Mouse (Mus musculus): ENCODE data around the gene Dnm3.
A peak's percentile ranks its signal among the peaks of the same experiment; 100 is the strongest.

Gene Dnm3

GRCm38 (mm10) chr1:162209487-162210149, 268.2 kb downstream of the Dnm3 start:
- DNase-seq (ENCODE audit: low spot score) = no peak

DNA sequence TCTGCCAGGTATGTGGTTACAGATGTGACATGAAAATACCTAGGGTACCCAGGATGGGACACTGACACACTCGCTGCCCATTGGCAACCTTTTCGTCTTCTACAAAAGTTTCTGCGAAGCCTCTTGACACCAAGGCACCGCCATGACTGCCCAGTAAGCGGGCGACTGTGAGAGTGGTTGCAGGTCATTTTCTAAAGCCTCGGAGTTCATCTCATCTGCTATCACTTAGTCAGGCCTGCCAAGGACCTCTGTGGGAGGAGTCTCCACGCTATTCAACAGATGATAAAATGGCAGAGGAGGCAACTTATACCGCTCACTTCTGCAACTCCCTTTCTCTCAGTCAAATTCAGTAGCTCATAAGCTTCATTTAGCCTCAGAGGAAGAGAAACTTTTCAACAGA, 268.8 kb downstream of the Dnm3 start:
- DNase-seq (ENCODE audit: low spot score) = no peak

DNA sequence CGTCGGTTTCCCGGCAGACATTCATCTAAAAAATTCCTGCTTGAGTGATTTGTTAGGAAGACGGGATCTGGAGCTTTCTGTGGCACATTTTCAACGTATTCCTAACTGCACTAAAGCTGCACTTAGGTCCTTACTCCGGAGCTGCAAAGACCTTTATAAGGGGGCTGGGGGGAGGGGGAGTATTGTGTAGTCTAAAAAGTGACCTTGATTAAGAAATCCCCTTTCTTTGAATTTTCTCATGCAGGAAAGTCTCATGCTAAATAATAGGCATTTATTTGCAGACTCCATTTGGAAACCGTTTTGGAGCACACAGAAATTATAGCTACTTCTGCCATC, 270.2 kb downstream of the Dnm3 start:
- no peak for DNase-seq (ENCODE audit: low spot score)

DNA sequence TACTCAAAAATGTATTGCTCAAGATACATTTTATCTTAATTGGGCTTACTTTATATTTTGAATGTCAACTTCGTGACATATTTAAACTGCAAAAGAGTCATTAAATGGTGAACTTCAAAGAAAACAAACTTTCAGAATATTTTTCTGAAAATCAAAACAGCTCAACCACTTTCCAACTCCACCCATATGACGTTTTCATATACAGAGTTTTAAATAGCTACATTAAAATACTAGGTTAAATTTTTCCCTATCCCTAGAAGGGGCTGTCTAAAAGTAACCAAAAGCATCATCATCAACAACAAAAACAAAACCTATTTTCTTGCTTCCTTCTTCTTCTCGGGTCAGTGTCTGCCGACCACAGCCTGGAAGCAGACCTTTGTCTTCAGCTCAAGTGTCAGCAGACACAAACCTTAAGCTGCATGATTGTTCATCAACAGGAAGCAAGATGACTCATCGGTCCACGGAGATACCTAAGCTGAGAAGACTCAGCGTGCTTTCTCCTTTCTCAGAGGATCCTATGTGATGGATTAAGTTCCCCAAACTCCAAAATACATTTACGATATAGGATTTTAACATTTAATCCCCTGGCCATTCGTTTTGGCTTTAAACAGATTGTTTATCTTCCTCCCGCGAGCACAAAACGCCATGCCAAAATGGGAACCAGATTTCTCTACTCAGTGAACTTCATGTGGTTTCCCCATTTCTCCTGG, 270.7 kb downstream of the Dnm3 start:
- peak; percentile 76 for DNase-seq (ENCODE audit: low spot score)

- DNase-seq (ENCODE audit: low spot score) = no peak
Observed at GRCm38 (mm10) chr1:162202465-162203348, 275.1 kb downstream of the Dnm3 start.

DNA sequence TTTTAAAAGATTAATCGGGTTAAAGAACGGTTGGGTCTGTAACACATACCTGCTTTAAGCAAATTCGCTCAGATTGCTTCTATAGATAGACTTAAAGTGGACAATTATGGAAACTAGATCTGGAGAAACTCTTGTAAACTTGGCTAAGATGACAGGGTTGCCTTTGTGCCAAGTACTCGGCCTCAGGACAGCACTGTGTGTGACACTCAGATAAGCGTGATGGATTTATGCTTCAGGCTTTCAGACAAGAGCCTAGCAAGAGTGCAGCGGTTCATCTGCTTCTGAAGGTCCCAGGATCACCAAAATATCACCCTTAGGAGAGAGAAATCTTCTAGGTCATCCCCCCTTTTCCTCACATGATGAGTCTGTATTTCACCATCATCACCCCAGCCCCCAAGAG, 277.4 kb downstream of the Dnm3 start:
- peak; percentile 38 for DNase-seq (ENCODE audit: low spot score)

- peak; percentile 88 for DNase-seq (ENCODE audit: low spot score)
Observed at GRCm38 (mm10) chr1:162196812-162197680, 280.8 kb downstream of the Dnm3 start.

- no peak for DNase-seq (ENCODE audit: low spot score)
Observed at GRCm38 (mm10) chr1:162188744-162189143, 289.1 kb downstream of the Dnm3 start.

GRCm38 (mm10) chr1:162187352-162188120, 290.3 kb downstream of the Dnm3 start:
- peak; percentile 69 for DNase-seq (ENCODE audit: low spot score)

DNA sequence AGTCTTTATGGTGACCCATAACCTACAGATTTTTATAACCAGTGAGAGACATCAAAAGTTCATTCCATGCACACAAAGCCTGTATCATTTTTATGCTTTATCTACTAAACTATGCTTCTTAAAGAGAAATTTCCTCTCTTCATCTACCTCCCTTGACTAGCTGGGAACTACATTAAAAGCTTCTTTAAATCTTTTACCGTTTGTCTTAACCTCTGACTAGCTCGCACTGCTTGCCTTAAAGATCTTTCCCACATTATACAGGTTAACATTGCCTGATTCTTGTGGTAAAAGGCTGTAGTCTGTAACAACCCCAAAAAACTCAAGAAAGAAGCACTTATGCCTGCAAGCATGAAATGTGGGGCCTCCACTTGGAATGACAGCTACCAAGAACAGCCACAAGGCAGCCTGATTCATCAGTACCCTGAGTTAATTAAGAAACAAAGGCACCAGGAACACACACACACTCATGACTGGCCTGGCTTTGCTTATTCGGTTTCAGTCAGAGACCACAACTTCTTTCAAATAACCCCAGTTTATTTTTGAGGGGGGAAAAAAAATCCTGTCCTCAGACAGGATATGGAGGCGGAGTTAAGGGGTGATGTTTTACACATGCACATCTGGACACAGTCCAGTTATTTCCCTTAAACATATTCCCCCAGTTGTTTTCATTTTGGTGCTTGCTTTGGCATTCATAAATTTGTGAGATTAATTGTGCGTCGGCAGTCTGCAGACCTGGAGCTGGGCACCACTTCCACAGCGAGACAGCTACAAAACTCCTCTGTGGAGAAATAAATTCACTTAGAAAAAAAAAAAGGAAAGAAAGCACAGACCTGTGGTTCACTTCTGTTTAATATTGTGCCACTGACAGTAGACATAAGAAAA, 291.1 kb downstream of the Dnm3 start:
- peak; percentile 36 for DNase-seq (ENCODE audit: low spot score)

DNA sequence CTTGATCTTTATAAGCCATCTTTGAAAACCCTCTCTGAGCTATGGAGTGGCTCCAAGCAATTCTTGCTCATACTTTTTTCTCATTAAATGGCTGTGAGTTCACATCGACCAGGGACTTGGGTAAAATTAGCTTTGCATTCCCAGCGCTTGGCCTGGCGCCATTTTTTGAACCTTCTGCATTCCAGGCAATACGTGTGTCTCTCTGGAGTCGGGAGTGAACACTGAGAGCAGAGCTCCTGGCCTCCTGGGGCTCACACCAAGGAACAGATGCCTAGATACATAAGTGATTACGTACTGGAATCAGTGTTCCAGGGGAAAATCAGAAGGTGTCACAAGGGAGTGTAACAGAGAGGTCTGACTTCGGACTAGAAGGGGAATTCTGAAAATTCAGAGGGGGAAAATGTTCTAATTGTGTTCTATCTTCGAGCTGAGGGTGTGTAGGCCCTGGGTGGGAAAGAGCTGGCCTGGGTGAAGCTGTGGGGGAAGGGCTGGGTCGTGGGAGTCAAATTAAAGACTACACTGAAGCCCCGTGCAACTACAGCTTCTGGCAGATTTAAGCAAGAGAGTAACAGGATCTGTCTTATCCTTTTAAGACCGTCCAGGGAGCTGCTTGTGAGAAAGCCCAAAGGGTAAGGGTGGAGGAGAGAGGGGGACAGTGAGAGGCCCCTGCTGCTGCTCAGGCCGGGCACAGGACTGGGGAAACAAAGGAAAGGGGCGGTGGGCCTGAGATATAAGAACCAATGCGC, 293.7 kb downstream of the Dnm3 start:
- DNase-seq (ENCODE audit: low spot score) = peak; percentile 63

- no peak for DNase-seq (ENCODE audit: low spot score)
Observed at GRCm38 (mm10) chr1:162183438-162183837, 294.4 kb downstream of the Dnm3 start.

DNA sequence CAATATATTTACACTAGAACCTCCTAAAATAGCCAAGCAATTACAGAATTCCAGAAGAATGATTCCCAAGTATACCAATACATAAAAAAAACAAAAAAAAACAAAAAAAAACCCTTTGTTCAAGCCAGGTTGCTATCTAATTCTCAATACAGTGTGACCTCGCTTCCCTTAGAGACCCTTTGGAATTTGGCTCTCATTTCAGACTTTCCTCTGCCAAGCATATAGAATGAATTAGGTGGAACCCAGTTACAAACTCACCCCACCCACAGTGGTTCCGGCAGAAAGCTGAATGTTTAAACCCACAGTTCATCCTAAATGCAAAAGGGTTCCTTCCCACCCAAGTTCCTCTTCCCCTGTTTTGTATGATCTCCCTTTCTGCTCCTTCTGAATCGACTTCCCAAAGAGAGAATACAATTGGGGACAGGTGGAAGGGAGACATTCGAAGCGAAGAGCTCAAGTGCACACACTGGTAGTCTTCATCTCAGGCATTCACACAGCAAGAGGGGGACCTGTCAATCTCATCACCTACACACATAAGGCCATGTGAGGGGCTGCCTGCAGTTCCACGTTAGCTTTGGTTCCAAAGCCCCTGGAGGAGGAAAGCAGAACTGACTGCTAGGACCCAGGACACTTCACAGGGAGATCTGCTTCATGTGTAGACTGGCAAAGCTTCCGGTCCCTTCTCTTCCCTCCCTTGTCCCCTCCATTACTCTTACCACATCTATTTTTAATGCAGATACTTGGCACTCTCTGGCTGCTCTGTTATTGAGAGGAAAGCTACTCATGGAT, 296.5 kb downstream of the Dnm3 start:
- no peak for DNase-seq (ENCODE audit: low spot score)

GRCm38 (mm10) chr1:162180451-162180850, 297.4 kb downstream of the Dnm3 start:
- no peak for DNase-seq (ENCODE audit: low spot score)

GRCm38 (mm10) chr1:162179401-162179800, 298.4 kb downstream of the Dnm3 start:
- no peak for DNase-seq (ENCODE audit: low spot score)

DNA sequence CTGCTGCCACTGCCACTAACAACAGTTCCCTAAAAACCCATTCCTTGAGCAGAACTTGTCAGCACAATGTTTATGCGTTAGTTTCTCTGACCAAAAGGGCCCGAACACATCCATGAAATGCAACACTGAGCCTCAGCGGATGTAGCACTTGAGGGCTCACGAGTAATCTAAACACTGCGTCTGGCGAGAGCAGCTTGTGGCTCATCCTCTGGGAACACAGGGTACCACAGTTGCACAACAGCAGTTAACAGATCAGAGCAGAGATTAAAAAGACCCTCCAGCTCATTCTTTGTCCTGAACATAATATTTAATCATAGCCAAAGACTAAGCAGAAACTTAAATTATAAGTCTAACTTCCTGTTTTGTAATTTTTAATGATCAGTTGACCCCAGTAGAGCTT, 305.0 kb downstream of the Dnm3 start:
- no peak for DNase-seq (ENCODE audit: low spot score)

DNA sequence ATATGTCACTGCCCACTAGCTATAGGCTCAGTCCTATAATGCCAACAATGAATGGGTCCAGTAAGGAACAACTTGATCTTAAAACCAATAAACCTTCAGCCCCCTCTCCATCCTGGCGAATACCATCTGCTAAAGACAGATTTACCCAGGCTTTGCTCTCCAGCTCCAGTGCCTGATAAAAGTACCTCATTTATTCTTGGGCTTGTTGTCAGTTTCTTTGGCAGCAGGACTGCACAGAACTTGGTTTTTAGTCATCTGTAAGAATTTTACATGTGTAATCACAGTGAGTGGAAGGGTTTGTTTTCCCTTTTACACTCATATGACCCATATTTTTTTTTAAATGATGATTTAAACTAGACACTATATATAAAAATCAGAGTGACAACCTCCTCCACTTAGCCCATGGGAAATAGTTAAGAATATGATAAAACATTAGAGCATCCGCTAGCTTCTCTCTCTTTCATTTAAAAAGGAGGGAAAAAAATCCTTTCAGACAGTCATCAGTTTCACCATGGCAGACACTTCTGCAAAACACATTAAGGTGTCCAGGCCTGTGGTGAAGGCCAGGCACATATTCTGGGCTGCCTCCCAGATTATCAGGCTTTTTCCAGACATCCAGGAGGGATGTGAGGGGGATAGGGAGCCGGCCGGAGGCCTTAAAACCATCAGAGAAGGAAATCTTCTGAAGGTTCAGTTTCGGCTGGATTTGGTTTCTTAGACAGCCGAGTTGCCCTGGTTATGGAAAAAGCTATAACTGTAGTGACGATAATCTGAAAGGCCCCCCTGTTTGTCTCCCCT, 313.9 kb downstream of the Dnm3 start:
- peak; percentile 43 for DNase-seq (ENCODE audit: low spot score)

GRCm38 (mm10) chr1:162162677-162163076, 315.2 kb downstream of the Dnm3 start:
- DNase-seq (ENCODE audit: low spot score) = no peak

All from MN1 (cell line).